Mouse (Mus musculus) stomach, postnatal 0 days (tissue): Measurements from ENCODE around the gene Col4a5.

Experiments
- CTCF ChIP-seq: IDR thresholded peaks from 2 replicates; pipeline ENCODE4 v1.5.1; 2016; ENCODE audit warnings: antibody characterized with exemption, low read depth, mild to moderate bottlenecking, moderate library complexity
- EP300 ChIP-seq: optimal IDR thresholded peaks from 2 replicates; pipeline ENCODE3; 2016; ENCODE audit warnings: antibody characterized with exemption

DNA sequence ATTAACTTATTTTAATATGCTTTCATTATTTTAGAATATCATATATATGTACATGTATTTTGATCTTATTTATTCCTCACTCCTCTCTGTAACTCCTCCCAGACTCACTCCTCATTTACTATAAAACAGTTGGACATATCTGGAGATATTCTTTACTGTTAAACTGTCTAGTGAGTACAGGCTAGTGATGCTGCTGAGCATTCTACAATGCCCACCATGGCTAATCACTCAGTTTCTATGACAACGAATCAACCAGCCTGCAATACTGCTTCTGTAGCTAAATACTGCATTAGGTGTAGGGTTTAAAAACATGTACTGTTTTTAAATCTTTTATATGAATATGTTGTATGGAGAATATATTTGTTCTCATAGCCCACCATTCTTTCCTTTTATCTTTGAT is 27.9 kb downstream of the Col4a5 start:
- no peak for TF ChIP-seq CTCF
- TF ChIP-seq EP300: no peak
